Mouse (Mus musculus) heart, postnatal 0 days (tissue): ENCODE data around the gene Ubl3.

ENCODE experiments used
- CTCF ChIP-seq: IDR thresholded peaks from 2 replicates; pipeline ENCODE4 v1.5.1; 2016; ENCODE audit warnings: antibody characterized with exemption, control low read depth, low read depth
- EP300 ChIP-seq: IDR thresholded peaks from 2 replicates; pipeline ENCODE4 v1.6.1; 2016; ENCODE audit warnings: antibody characterized with exemption, low read depth

DNA sequence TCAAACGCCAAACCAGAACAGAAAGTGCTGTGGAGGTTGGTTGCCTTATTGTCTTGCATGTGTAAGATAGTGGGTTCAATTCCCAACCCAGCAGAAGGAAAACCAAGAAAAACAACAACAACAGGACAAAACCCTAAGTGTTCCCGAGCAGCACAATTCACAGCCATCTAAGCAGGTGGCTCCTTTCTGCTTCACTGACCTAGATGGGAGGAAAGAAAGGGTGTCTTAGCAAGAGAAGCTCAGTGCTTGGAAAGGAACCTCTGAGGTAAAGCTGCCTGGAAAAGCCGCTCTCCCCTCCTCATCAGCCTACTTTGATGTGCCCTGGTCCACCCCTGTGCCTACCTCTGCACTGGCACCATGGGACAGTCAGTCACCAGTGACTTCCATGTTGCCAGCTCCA lies 70.8 kb downstream of the Ubl3 start:
- TF ChIP-seq CTCF = no peak
- TF ChIP-seq EP300 = no peak
